Mouse (Mus musculus) forebrain, postnatal 0 days (tissue): Measurements from ENCODE around the gene Shkbp1. TPM values are rescaled to one million over a fixed set of nuclear protein-coding genes. Genes with fewer than 3 reads are reported as not detected.

ENCODE experiments used
- ATAC-seq: fragments of 200-750 bp; cut with Nextera tagmentation; 2 replicates; pipeline ENCODE4 v1.8.0; 2017; ENCODE audit warnings: mild to moderate bottlenecking, moderate library complexity
- DNase-seq: peaks from one replicate; pipeline ENCODE4 v3.0.0-alpha.2; 2015
- H3K27ac ChIP-seq: fragments of 300-500 bp; sonication (generic); 2 replicates; pipeline ENCODE4 v1.5.1; 2014; ENCODE audit warnings: low read depth, mild to moderate bottlenecking, antibody characterized with exemption, low read length, moderate library complexity, mixed read lengths
- H3K27me3 ChIP-seq: fragments of 300-500 bp; sonication (generic); 2 replicates; pipeline ENCODE4 v1.6.1; 2014; ENCODE audit warnings: mild to moderate bottlenecking, low read length, mixed read lengths; ENCODE audit not compliant: insufficient read depth
- H3K36me3 ChIP-seq: fragments of 300-500 bp; sonication (generic); 2 replicates; pipeline ENCODE4 v1.6.1; 2014; ENCODE audit warnings: mild to moderate bottlenecking, moderate library complexity; ENCODE audit not compliant: insufficient read depth
- H3K4me1 ChIP-seq: fragments of 300-500 bp; sonication (generic); 2 replicates; pipeline ENCODE4 v1.6.1; 2014; ENCODE audit warnings: antibody characterized with exemption; ENCODE audit not compliant: insufficient read depth
- H3K4me2 ChIP-seq: fragments of 300-500 bp; sonication (generic); 2 replicates; pipeline ENCODE4 v1.6.1; 2014; ENCODE audit warnings: low read depth, mild to moderate bottlenecking, moderate library complexity
- H3K4me3 ChIP-seq: fragments of 300-500 bp; sonication (generic); 2 replicates; pipeline ENCODE4 v1.5.1; 2014; ENCODE audit warnings: low read depth, low read length, mixed read lengths
- H3K9ac ChIP-seq: fragments of 300-500 bp; sonication (generic); 2 replicates; pipeline ENCODE4 v1.6.1; 2014; ENCODE audit warnings: mild to moderate bottlenecking
- H3K9me3 ChIP-seq: fragments of 300-500 bp; sonication (generic); 2 replicates; pipeline ENCODE4 v1.6.1; 2016; ENCODE audit warnings: low read length
- CTCF ChIP-seq: sonication (generic); IDR thresholded peaks from 2 replicates; pipeline ENCODE4 v1.5.1; 2016; ENCODE audit warnings: antibody characterized with exemption, control low read depth, low read depth
- WGBS: fragments of 180-500 bp; shearing (Covaris S2); extraction: QIAGEN DNeasy Blood & Tissue Kit; methylation state at CpG from one replicate; pipeline ENCODE4 v1.1.7; 2014; 5-methylcytosine and 5-hydroxymethylcytosine counted together
- polyA plus RNA-seq: library from polyadenylated mRNA; unstranded; fragments of >200 nt; fragmentation: Nextera tagmentation; extraction: Ambion mirVana; gene quantifications from 2 replicates; pipeline ENCODE4 v1.2.1, GENCODE M21; 2015
- total RNA-seq: library from RNA; depleted of rRNA; stranded (reverse); fragments of >200 nt; gene quantifications from 2 replicates; pipeline ENCODE4 v1.2.3, GENCODE M21; 2014

Gene Shkbp1
- total and polyA plus RNA-seq, 2 experiments from 2014 or later = 30.2 to 33.1 TPM

DNA sequence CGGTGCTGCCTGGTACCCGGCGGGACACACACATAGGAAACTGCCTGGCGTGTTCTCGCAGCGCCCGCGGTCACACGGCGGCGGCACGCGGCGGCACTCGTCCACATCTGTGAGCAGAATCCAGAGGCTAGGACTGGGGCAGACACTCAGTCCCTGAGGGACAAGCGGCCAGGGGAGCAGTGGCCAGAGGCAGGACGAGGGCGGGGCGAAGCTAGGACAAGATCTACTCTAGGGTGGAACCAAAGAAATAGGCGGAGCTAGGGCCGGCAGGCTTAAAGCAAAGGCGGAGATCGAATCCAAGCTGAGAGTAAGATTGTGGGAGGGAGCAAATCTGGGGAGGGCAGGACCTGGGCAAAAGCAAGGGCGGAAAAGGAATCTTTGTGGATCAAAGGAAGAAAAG lies 30.1 kb downstream of the Shkbp1 start:
- H3K4me2 ChIP-seq = peak overlapping the region; percentile 6; the same call in 1 of the 2 replicates
- peaks cover 41% of the 10 kb centered on the region for H3K27me3 ChIP-seq
- H3K4me1 ChIP-seq = peaks cover 3% of the 10 kb centered on the region; the same call in 1 of the 2 replicates
- DNase-seq = no peak
- H3K4me3 ChIP-seq = peak overlapping the region; percentile 5; the same call in 1 of the 2 replicates
- no peaks in the 10 kb centered on the region for H3K9me3 ChIP-seq
- no peak for TF ChIP-seq CTCF
- 10% methylated on average over 24 of the region's 24 CpGs for WGBS
- H3K9ac ChIP-seq = no peak overlapping the region
- peak; percentile 34 for ATAC-seq
- no peak overlapping the region for H3K27ac ChIP-seq
- H3K36me3 ChIP-seq = peaks cover 8% of the 10 kb centered on the region; the same call in 1 of the 2 replicates

DNA sequence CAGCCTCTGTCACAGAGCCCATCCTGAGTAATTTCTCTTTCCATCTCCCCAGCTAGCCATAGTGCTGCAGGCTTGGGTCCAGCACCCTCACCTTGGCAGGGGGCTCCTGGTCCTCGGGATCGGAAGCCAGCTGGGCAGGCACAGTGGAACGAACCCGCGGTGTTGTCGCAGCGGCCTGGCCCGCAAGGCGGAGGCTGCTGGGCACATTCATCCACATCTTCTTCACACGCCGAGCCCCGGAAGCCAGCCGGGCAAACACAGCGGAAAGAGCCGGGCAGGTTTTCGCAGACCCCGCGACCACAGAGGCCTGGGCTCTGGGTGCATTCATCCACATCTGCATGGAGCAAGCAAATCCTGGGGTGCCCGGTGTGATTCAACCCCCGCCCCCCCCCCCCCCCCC lies 30.9 kb downstream of the Shkbp1 start:
- H3K9ac ChIP-seq = no peak overlapping the region
- 60% methylated on average over 18 of the region's 20 CpGs for WGBS

DNA sequence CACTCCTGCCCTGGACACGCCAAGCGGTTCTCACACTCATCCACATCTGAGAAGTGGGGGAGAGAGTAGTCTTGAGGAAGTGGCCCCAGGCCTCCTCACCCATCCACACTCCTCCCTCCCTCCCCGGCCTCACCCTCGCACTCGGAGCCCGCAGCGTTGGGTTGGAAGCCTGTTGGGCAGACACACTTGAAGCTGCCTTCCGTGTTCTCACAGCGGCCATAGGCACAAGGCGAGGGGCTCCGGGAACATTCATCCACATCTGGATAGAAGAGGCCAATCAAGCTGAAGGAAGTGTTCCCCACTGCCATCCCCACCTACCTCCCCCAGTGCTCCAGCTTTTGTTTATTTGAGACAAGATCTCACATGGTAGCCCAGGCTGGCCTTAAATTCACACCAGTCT lies 31.7 kb downstream of the Shkbp1 start:
- Histone ChIP-seq H3K27me3 (peaks cover 26% of the 10 kb centered on the region), H3K27ac (no peak overlapping the region)
- WGBS = 96% methylated on average over 11 of the region's 11 CpGs

More for the DNA sequence above, 30.9 kb downstream of the Shkbp1 start:
- peaks cover 34% of the 10 kb centered on the region for H3K27me3 ChIP-seq
- no peak overlapping the region for H3K4me3 ChIP-seq
- no peak for TF ChIP-seq CTCF
- H3K9me3 ChIP-seq = no peaks in the 10 kb centered on the region
- no peaks in the 10 kb centered on the region; the same call in 1 of the 2 replicates for H3K4me1 ChIP-seq
- DNase-seq (no peak), ATAC-seq (no peak)
- H3K27ac ChIP-seq = no peak overlapping the region
- H3K36me3 ChIP-seq = peaks cover 8% of the 10 kb centered on the region; the same call in 1 of the 2 replicates
- no peak overlapping the region for H3K4me2 ChIP-seq

DNA sequence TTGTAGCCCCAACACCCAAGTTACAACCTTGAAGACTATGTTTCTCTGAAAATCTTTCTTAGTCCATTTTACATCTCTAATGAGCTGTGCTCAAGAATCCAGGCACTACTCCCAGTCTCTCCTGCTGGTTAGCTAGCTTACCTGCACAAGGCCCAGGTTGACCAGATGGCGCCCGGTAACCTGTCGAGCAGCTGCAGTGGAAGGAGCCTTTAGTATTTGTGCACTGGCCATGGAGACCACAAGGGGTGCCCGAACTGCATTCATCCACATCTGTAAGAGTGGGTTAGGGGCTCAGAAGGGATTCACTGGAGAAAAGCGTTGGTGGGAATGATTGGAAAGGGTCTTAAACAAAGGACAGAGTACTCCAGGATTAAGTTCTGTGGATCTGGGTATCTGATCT lies 32.8 kb downstream of the Shkbp1 start:
- Histone ChIP-seq H3K4me1 (no peaks in the 10 kb centered on the region), H3K36me3 (peaks cover 14% of the 10 kb centered on the region; the same call in 1 of the 2 replicates), H3K9me3 (no peaks in the 10 kb centered on the region), H3K27ac (no peak overlapping the region), H3K4me3 (no peak overlapping the region), H3K9ac (no peak overlapping the region), H3K27me3 (peaks cover 15% of the 10 kb centered on the region), H3K4me2 (no peak overlapping the region)
- no peak for DNase-seq
- ATAC-seq = no peak
- no peak for TF ChIP-seq CTCF
- 88% methylated on average over 5 of the region's 5 CpGs for WGBS

More for the DNA sequence above, 31.7 kb downstream of the Shkbp1 start:
- DNase-seq (no peak), ATAC-seq (no peak)
- H3K4me1 ChIP-seq = no peaks in the 10 kb centered on the region
- H3K9me3 ChIP-seq = no peaks in the 10 kb centered on the region
- TF ChIP-seq CTCF = no peak
- no peak overlapping the region for H3K4me2 ChIP-seq
- no peak overlapping the region for H3K9ac ChIP-seq
- H3K4me3 ChIP-seq = no peak overlapping the region
- H3K36me3 ChIP-seq = peaks cover 12% of the 10 kb centered on the region; the same call in 1 of the 2 replicates

GRCm38 (mm10) chr7:27322291-27322690 lies 33.5 kb downstream of the Shkbp1 start:
- H3K4me1 ChIP-seq = no peaks in the 10 kb centered on the region
- no peak overlapping the region for H3K4me3 ChIP-seq
- H3K27ac ChIP-seq = no peak overlapping the region
- H3K27me3 ChIP-seq = peaks cover 8% of the 10 kb centered on the region
- TF ChIP-seq CTCF = no peak
- ATAC-seq (no peak), DNase-seq (no peak)
- no peak overlapping the region for H3K9ac ChIP-seq
- WGBS = 35% methylated on average over 13 of the region's 13 CpGs
- no peaks in the 10 kb centered on the region for H3K9me3 ChIP-seq
- no peak overlapping the region for H3K4me2 ChIP-seq
- peaks cover 12% of the 10 kb centered on the region; the same call in 1 of the 2 replicates for H3K36me3 ChIP-seq

GRCm38 (mm10) chr7:27319411-27319810 lies 36.4 kb downstream of the Shkbp1 start:
- Histone ChIP-seq H3K36me3 (0 out of 2 replicates have a peak, but pooled peaks cover 12% of the 10 kb centered on the region), H3K4me3 (no peak overlapping the region), H3K4me1 (no peaks in the 10 kb centered on the region), H3K4me2 (no peak overlapping the region), H3K9me3 (no peaks in the 10 kb centered on the region), H3K9ac (no peak overlapping the region), H3K27ac (no peak overlapping the region), H3K27me3 (no peaks in the 10 kb centered on the region)
- WGBS = 94% methylated on average over 22 of the region's 22 CpGs
- no peak for TF ChIP-seq CTCF
- ATAC-seq (no peak), DNase-seq (no peak)

GRCm38 (mm10) chr7:27315958-27316357 lies 39.9 kb downstream of the Shkbp1 start:
- Histone ChIP-seq H3K27me3 (no peaks in the 10 kb centered on the region), H3K9me3 (no peaks in the 10 kb centered on the region), H3K4me2 (no peak overlapping the region), H3K27ac (peak overlapping the region; percentile 40), H3K4me1 (no peaks in the 10 kb centered on the region), H3K4me3 (no peak overlapping the region), H3K9ac (no peak overlapping the region), H3K36me3 (0 out of 2 replicates have a peak, but pooled peaks cover 6% of the 10 kb centered on the region)
- 20% methylated on average over 7 of the region's 7 CpGs for WGBS
- ATAC-seq (peak; percentile 87), DNase-seq (peak; percentile 71)
- no peak for TF ChIP-seq CTCF
